Comparison of ENCODE assay signal across 30 mouse cellular contexts in the genomic region with DNA sequence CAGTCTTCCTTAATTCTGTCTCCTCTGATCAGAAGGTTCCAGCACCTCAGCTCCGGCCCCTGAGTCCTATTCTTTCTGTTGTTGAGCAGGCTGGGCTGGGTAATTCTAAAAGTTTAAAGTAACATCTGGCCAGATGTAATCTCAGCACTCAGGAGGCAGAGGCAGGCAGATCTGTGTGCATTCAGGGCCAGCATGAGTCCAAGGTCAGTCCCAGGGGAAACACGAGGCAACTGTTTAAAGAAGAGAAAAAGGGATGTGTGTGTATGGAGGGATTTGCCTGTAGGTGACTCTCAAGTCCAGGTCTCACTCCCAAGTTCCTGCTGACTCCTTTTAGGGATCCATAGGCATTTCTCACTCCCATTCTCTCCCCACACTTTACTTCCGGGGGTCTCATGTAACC.
"Had no signal": no experiment of that assay in that cellular context is flagged by ENCODE, and none has a peak within 500 bp of the region (broad histone marks: within the 10 kb centered on the region; RNA-seq: fewer than 3 reads in every experiment).

No protein-coding gene starts in this region.

- H3K36me3 ChIP-seq: heart, embryonic 12.5 days; heart, embryonic 13.5 days; heart, embryonic 15.5 days; hindbrain, embryonic 10.5 days; hindbrain, embryonic 12.5 days; hindbrain, embryonic 13.5 days; hindbrain, embryonic 15.5 days; intestine, embryonic 15.5 days; kidney, embryonic 15.5 days had no signal

- DNase-seq: heart, postnatal 10 days; heart, postnatal 14 days; heart, postnatal 36 days; heart, postnatal 4 days; kidney, adult 11 months; kidney, adult 18-20 months; kidney, adult 2 months; kidney, adult 8-10 months; kidney, adult 9 months; kidney, postnatal 10 days; kidney, postnatal 14 days; kidney, postnatal 25 days; kidney, postnatal 36 days; kidney, postnatal 4 days; layer of hippocampus, adult 9-11 months; layer of hippocampus, postnatal 36 days had no signal

- H3K4me3 ChIP-seq: heart, embryonic 12.5 days; heart, embryonic 13.5 days; heart, embryonic 15.5 days; hindbrain, embryonic 10.5 days; hindbrain, embryonic 12.5 days; hindbrain, embryonic 13.5 days; hindbrain, embryonic 15.5 days; intestine, embryonic 15.5 days; kidney, embryonic 15.5 days; layer of hippocampus, adult 2 months had no signal

- H3K4me2 ChIP-seq: heart, embryonic 11.5 days; heart, embryonic 12.5 days; heart, embryonic 13.5 days; heart, embryonic 15.5 days; hindbrain, embryonic 12.5 days; hindbrain, embryonic 13.5 days; hindbrain, embryonic 14.5 days; hindbrain, embryonic 15.5 days; intestine, embryonic 15.5 days; kidney, embryonic 15.5 days had no signal

- H3K9ac ChIP-seq: heart, embryonic 12.5 days; heart, embryonic 13.5 days; heart, embryonic 15.5 days; hindbrain, embryonic 12.5 days; hindbrain, embryonic 13.5 days; hindbrain, embryonic 14.5 days; hindbrain, embryonic 15.5 days; intestine, embryonic 15.5 days; kidney, embryonic 15.5 days had no signal

- H3K27me3 ChIP-seq: intestine, embryonic 15.5 days had no signal

- H3K27ac ChIP-seq: heart, embryonic 13.5 days; heart, embryonic 15.5 days; hindbrain, embryonic 10.5 days; hindbrain, embryonic 12.5 days; hindbrain, embryonic 13.5 days; hindbrain, embryonic 14.5 days; hindbrain, embryonic 15.5 days; hindbrain, postnatal 0 days; intestine, embryonic 15.5 days; kidney, embryonic 15.5 days; kidney, postnatal 0 days; layer of hippocampus, adult 2 months had no signal

- H3K9me3 ChIP-seq: heart, embryonic 12.5 days; heart, embryonic 13.5 days; heart, embryonic 15.5 days; hindbrain, embryonic 10.5 days; hindbrain, embryonic 12.5 days; hindbrain, embryonic 13.5 days; hindbrain, embryonic 15.5 days; intestine, embryonic 15.5 days; kidney, embryonic 15.5 days had no signal
